Mouse (Mus musculus) MN1 (cell line): ENCODE results near the gene D17Wsu92e.

Experiments used
- DNase-seq: peaks from one replicate; pipeline ENCODE4 v3.0.0-alpha.2; 2016; ENCODE audit warnings: low spot score

D17Wsu92e gene

GRCm38 (mm10) chr17:27746446-27746845 lies 74.0 kb downstream of the D17Wsu92e start:
- no peak for DNase-seq

GRCm38 (mm10) chr17:27740961-27741360 lies 79.5 kb downstream of the D17Wsu92e start:
- DNase-seq = no peak

GRCm38 (mm10) chr17:27734344-27735073 lies 85.9 kb downstream of the D17Wsu92e start:
- DNase-seq = no peak

GRCm38 (mm10) chr17:27732694-27733093 lies 87.8 kb downstream of the D17Wsu92e start:
- DNase-seq = no peak

- no peak for DNase-seq
Measured at GRCm38 (mm10) chr17:27732152-27732551, 88.3 kb downstream of the D17Wsu92e start.

GRCm38 (mm10) chr17:27728770-27729169 lies 91.7 kb downstream of the D17Wsu92e start, which contains the start of gene Spdef:
Spdef (minus strand) TSS chr17:27728955.
- no peak for DNase-seq

GRCm38 (mm10) chr17:27726527-27726926 lies 93.9 kb downstream of the D17Wsu92e start:
- DNase-seq = no peak

- DNase-seq = no peak
Measured at GRCm38 (mm10) chr17:27725412-27725811, 95.0 kb downstream of the D17Wsu92e start.

- no peak for DNase-seq
Measured at GRCm38 (mm10) chr17:27725011-27725410, 95.4 kb downstream of the D17Wsu92e start.

GRCm38 (mm10) chr17:27724327-27724726 lies 96.1 kb downstream of the D17Wsu92e start:
- DNase-seq = no peak

- no peak for DNase-seq
Measured at GRCm38 (mm10) chr17:27721125-27721664, 99.3 kb downstream of the D17Wsu92e start.

GRCm38 (mm10) chr17:27720326-27720725 lies 100.1 kb downstream of the D17Wsu92e start:
- no peak for DNase-seq

GRCm38 (mm10) chr17:27719663-27720062 lies 100.8 kb downstream of the D17Wsu92e start:
- no peak for DNase-seq

GRCm38 (mm10) chr17:27718250-27718649 lies 102.2 kb downstream of the D17Wsu92e start:
- DNase-seq = no peak

GRCm38 (mm10) chr17:27716804-27717203 lies 103.6 kb downstream of the D17Wsu92e start:
- DNase-seq = no peak

- DNase-seq = peak; percentile 67
Measured at GRCm38 (mm10) chr17:27712832-27713231, 107.6 kb downstream of the D17Wsu92e start.

GRCm38 (mm10) chr17:27709650-27710049 lies 110.8 kb downstream of the D17Wsu92e start:
- no peak for DNase-seq

GRCm38 (mm10) chr17:27707954-27708661 lies 112.3 kb downstream of the D17Wsu92e start:
- peak; percentile 35 for DNase-seq

- DNase-seq = no peak
Measured at GRCm38 (mm10) chr17:27705661-27706060, 114.8 kb downstream of the D17Wsu92e start.

GRCm38 (mm10) chr17:27703961-27704621 lies 116.4 kb downstream of the D17Wsu92e start:
- DNase-seq = peak; percentile 46

GRCm38 (mm10) chr17:27702518-27702917 lies 117.9 kb downstream of the D17Wsu92e start:
- DNase-seq = no peak

- DNase-seq = no peak
Measured at GRCm38 (mm10) chr17:27701856-27702255, 118.6 kb downstream of the D17Wsu92e start.
